Mouse (Mus musculus) heart, adult 2 months (tissue): ENCODE measurements around the gene Slitrk5. TPM values are rescaled to one million over a fixed set of nuclear protein-coding genes. Genes with fewer than 3 reads are reported as not detected.

Experiments used
- DNase-seq, 2 experiments: peaks; one replicate each; pipeline ENCODE4 v3.0.0; 2021
- H3K27ac ChIP-seq: fragments of 200-600 bp; 2 replicates; pipeline ENCODE4 v1.8.1; 2022
- H3K27me3 ChIP-seq: fragments of 200-500 bp; 2 replicates; pipeline ENCODE4 v1.6.1; 2012; ENCODE audit warnings: mild to moderate bottlenecking, low read length, inconsistent platforms, mixed read lengths; ENCODE audit not compliant: control insufficient read depth, insufficient read depth
- H3K36me3 ChIP-seq: fragments of 200-500 bp; 2 replicates; pipeline ENCODE4 v1.6.1; 2012; ENCODE audit warnings: low read length, inconsistent platforms; ENCODE audit not compliant: control insufficient read depth, insufficient read depth
- H3K4me1 ChIP-seq: fragments of 200-500 bp; 2 replicates; pipeline ENCODE4 v1.6.1; 2011; ENCODE audit warnings: low read length; ENCODE audit not compliant: control insufficient read depth, insufficient read depth
- H3K4me3 ChIP-seq: fragments of 200-600 bp; 2 replicates; pipeline ENCODE4 v1.8.1; 2022
- H3K79me2 ChIP-seq: fragments of 200-500 bp; replicated peaks from 2 replicates; pipeline ENCODE4 v1.6.1; 2012; ENCODE audit warnings: mild to moderate bottlenecking, inconsistent platforms, low read length, moderate library complexity, mixed read lengths; ENCODE audit not compliant: control insufficient read depth, insufficient read depth
- H3K9ac ChIP-seq: fragments of 200-500 bp; 2 replicates; pipeline ENCODE4 v1.6.1; 2012; ENCODE audit warnings: low read depth, mild to moderate bottlenecking, control low read depth, inconsistent platforms, low read length, mixed read lengths
- CTCF ChIP-seq: fragments of 200-600 bp; IDR thresholded peaks from 2 replicates; pipeline ENCODE4 v1.8.1; 2022; ENCODE audit warnings: antibody characterized with exemption, mild to moderate bottlenecking, moderate library complexity
- EP300 ChIP-seq: fragments of 200-500 bp; IDR thresholded peaks from 2 replicates; pipeline ENCODE4 v1.6.1; 2011; ENCODE audit warnings: low read depth, low read length, control low read depth; ENCODE audit not compliant: insufficient read depth
- POLR2A ChIP-seq: fragments of 200-500 bp; IDR thresholded peaks from 2 replicates; pipeline ENCODE4 v1.6.1; 2011; ENCODE audit warnings: mild to moderate bottlenecking, low read depth, low read length, control low read depth; ENCODE audit not compliant: insufficient read depth
- WGBS: fragments of 180-500 bp; shearing (Covaris S2); methylation state at CpG from one replicate; pipeline ENCODE4 v1.1.7; 2018; 5-methylcytosine and 5-hydroxymethylcytosine counted together
- intact Hi-C: fragments of 180-260 bp; cut with DNase I; formaldehyde crosslinking; loops from one replicate; pipeline ENCODE4 v1.15.1; 2025
- long read RNA-seq: library from polyadenylated mRNA; stranded (forward); transcript quantifications from one replicate; pipeline ENCODE4 v2.0.0, GENCODE M21; 2021
- polyA plus RNA-seq: library from polyadenylated mRNA; depleted of rRNA; stranded (reverse); fragments of >200 nt; gene quantifications from 2 replicates; pipeline ENCODE4 v1.2.3, GENCODE M21; 2012; rRNA removed
- total RNA-seq, 2 experiments: library from RNA; stranded (reverse); gene quantifications; 2 replicates each; pipeline ENCODE4 v1.2.3; 2021

The Slitrk5 gene
- total RNA-seq (not detected), polyA plus RNA-seq (0.12 TPM in 2 replicates)
- long read RNA-seq = 0 reads

DNA sequence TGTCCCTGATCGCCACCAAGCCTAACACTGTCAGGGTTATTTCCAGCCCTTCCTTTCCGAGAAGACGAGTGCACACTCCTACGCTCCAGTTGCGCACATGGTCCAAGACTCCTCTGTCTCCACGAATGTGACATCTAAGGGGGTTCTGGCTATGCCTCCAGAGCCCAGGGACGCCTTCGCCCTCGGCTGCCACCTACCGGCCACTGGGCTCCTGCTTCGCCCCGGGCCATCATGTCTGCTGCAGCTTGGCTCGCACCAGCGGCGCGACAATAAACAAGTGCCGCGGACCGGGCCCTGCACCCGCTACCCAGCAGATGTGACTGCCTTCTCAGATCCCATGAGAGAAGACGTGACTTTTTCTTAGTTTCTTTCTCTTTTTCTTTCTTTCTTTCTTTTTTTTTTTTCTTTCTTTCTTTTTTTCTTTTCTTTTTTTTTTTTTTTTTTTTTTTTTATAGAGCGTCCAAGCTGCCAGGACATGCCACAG lies at the start of gene Slitrk5:
Gene Slitrk5 (plus strand): TSS at position 434 of the 484 bp plus-strand sequence.
- Histone ChIP-seq H3K4me3 (peak within 1 kb of the TSS; percentile 52), H3K4me1 (peaks cover 1% of the 10 kb centered on the region; the same call in 1 of the 2 replicates), H3K9ac (peak within 1 kb of the TSS; percentile 62), H3K27me3 (peaks cover 12% of the 10 kb centered on the region), H3K36me3 (no peaks in the 10 kb centered on the region), H3K79me2 (no peaks in the 10 kb centered on the region), H3K27ac (no peak within 1 kb of the TSS)
- intact Hi-C loops = no loop called here
- DNase-seq = peak; percentile 70 to 78
- WGBS = under 1% methylated on average over 22 of the region's 22 CpGs
- TF ChIP-seq CTCF (peak; percentile 90), POLR2A (no peak)

DNA sequence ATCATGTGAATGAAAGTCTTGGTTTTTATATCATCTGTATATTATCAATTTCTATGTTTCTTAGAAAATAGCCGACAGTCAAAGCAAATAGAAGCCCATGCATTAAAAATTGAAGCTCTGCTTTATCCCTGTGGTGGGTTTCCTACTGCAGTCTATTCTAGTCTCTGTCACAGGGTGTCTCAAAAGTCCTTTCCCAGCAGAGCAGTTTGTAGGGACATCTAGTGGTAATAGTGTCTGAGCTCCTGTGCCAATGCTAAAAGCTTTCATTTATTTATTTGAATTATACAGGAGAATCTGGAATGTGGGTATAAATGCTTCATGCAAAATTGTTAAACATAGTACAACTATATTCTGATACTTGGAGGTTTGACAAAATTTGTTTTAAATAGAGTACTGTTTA lies 2.0 kb upstream of the Slitrk5 start:
- Histone ChIP-seq H3K9ac (no peak overlapping the region), H3K27ac (no peak overlapping the region), H3K4me1 (peaks cover 1% of the 10 kb centered on the region; the same call in 1 of the 2 replicates), H3K4me3 (no peak overlapping the region), H3K79me2 (no peaks in the 10 kb centered on the region), H3K27me3 (peaks cover 9% of the 10 kb centered on the region), H3K36me3 (no peaks in the 10 kb centered on the region)
- WGBS = 25% methylated on average over 1 of the region's 1 CpGs
- TF ChIP-seq CTCF (peak; percentile 48), EP300 (no peak)
- no peak for DNase-seq
- intact Hi-C loops = loop anchor here (2.0 kb wide), 1 partner anchor 522 kb away; no protein-coding TSS in a partner anchor

DNA sequence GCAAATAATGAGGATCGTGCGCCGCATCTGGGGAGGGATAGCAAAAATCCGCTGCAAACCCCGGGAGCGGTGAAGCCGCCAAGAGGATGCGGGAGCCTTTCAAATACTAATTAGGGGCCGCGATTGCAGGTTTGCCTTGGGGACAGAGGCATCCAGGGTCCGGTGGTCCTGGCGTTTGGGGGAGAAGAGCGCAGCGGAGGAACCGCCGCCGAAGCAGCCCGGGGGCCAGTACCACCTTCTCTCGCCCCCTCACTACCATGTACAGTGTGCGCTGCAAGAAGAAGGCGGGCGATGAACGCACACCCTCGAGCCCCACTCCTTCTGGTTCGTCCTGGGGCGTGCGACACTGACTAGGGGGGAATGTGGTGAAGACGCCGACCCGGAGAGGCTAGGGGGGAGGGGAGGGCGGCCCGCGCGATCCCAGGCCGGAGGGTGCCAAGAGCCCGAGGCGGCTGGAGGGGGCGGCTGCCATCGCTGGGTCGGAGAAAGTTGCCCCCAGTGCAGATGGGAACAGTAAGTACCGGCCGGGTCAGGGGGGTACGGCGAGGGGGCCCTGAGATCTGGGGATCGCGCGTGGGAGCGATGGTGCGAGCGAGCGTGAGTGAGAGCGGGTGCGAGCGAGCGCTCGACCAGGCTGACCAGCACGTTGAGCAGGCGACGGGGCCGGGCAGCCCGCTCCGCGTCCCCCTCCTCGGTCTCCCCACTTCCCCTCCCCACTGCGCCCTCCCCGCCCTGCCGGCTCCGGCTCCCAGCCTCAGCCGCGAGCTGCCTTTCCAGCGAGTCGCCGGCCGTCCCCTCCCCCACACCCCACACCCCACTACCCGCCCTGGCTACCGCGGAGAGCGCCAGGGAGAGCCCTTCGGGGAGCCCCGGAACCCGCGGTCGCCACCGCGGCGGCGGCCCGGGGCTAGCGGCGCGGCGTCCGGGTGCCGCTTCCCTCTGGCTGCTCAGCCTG lies 591 bp downstream of the Slitrk5 start:
- no peak overlapping the region for H3K27ac ChIP-seq
- H3K79me2 ChIP-seq = no peaks in the 10 kb centered on the region
- H3K9ac ChIP-seq = peak overlapping the region; percentile 62
- peak overlapping the region; percentile 52 for H3K4me3 ChIP-seq
- intact Hi-C loops = no loop called here
- peaks cover 1% of the 10 kb centered on the region; the same call in 1 of the 2 replicates for H3K4me1 ChIP-seq
- DNase-seq = peak in 1 of 2 experiments; percentile 28
- H3K27me3 ChIP-seq = peaks cover 12% of the 10 kb centered on the region
- TF ChIP-seq POLR2A (no peak), EP300 (no peak), CTCF (no peak)
- no peaks in the 10 kb centered on the region for H3K36me3 ChIP-seq
- WGBS = under 1% methylated on average over 82 of the region's 94 CpGs

DNA sequence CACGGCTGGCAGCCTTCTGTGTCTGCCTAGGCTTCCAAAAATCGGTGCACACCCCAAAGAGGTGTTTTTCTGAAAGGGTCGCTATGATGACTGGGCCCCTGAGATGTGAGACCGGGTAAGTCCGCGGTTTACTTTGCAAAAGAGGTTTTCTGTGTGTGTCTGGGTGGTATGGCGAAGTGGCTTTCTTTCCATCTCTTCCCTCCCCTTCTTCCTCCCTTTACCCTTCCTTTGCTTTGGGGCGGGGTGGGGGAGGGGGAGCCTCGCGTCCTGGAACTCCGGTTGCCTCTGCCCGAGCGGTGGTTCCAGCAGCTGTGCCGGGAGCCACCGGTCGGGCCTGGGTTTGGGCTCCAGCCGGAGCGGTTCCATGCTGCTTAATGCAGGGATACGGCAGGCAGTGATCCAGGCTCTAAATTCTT lies 1.3 kb downstream of the Slitrk5 start:
- no peaks in the 10 kb centered on the region for H3K36me3 ChIP-seq
- intact Hi-C loops = no loop called here
- DNase-seq = no peak
- no peaks in the 10 kb centered on the region for H3K79me2 ChIP-seq
- WGBS = 0% methylated on average over 19 of the region's 19 CpGs
- H3K27ac ChIP-seq = no peak overlapping the region
- peaks cover 1% of the 10 kb centered on the region; the same call in 1 of the 2 replicates for H3K4me1 ChIP-seq
- TF ChIP-seq CTCF (no peak), EP300 (no peak), POLR2A (no peak)
- peak overlapping the region; percentile 52 for H3K4me3 ChIP-seq
- H3K27me3 ChIP-seq = peaks cover 15% of the 10 kb centered on the region
- H3K9ac ChIP-seq = no peak overlapping the region

DNA sequence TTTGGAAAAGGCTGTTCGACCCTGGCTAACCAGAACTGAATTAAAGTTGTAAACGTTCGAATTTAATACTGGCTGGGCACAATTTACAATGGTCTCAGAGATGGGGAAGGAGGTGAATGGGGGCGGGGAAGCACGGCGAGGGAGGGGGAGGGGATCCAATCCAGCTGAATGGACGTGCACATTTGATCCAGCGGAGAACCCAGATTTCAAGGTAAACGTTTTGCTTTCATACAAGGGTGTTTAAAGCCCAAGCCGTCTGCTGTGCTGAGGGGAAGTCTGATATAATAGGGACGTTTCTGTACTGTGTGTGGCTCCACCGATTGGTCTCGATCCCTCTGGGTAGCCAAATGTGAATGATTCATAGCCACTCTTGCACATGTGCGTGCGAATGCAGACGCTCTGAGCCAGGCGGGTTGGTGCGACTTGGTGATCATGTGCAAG lies 2.0 kb downstream of the Slitrk5 start:
- 2% methylated on average over 18 of the region's 18 CpGs for WGBS
- no peak overlapping the region for H3K4me3 ChIP-seq
- no peaks in the 10 kb centered on the region for H3K79me2 ChIP-seq
- H3K27ac ChIP-seq = no peak overlapping the region
- intact Hi-C loops = no loop called here
- H3K36me3 ChIP-seq = no peaks in the 10 kb centered on the region
- no peak overlapping the region for H3K9ac ChIP-seq
- H3K4me1 ChIP-seq = peaks cover 1% of the 10 kb centered on the region; the same call in 1 of the 2 replicates
- no peak for TF ChIP-seq POLR2A
- TF ChIP-seq CTCF = no peak
- TF ChIP-seq EP300 = no peak
- H3K27me3 ChIP-seq = peaks cover 18% of the 10 kb centered on the region
- no peak for DNase-seq
